Comparison of ENCODE assay signal across 13 mouse cellular contexts in genomic region chr10:5309398-5309797, GRCm38 (mm10).
DNase-seq lines count a peak whose midpoint lies in the region; ATAC-seq lines count a peak whose summit lies in the region.
"Had no signal": no experiment of that assay in that cellular context is flagged by ENCODE, and none has a peak within 500 bp of the region (broad histone marks: within the 10 kb centered on the region; RNA-seq: fewer than 3 reads in every experiment).

No protein-coding gene starts in this region.

- 0 out of 2 replicates have a peak, but pooled peaks cover 4% of the 10 kb centered on the region for H3K4me1 ChIP-seq in hindbrain, embryonic 14.5 days (replicated peaks; ENCODE audit: control insufficient read depth, insufficient read depth, low read length)
- peaks cover 8% of the 10 kb centered on the region for H3K4me1 ChIP-seq in hindbrain, embryonic 12.5 days
- H3K4me1 ChIP-seq in neural tube, embryonic 11.5 days (ENCODE audit: control insufficient read depth, insufficient read depth, low read length) = no peaks in the 10 kb centered on the region
- H3K4me1 ChIP-seq in midbrain, embryonic 14.5 days (ENCODE audit: control insufficient read depth, insufficient read depth, low read length) = 0 out of 2 replicates have a peak, but pooled peaks cover 7% of the 10 kb centered on the region

- WGBS in hindbrain, embryonic 14.5 days = 42% methylated on average over 10 of the region's 10 CpGs
- WGBS in hindbrain, embryonic 12.5 days = 42% methylated on average over 10 of the region's 10 CpGs
- WGBS in neural tube, embryonic 11.5 days = 56% methylated on average over 10 of the region's 10 CpGs
- WGBS in midbrain, embryonic 14.5 days = 24% methylated on average over 10 of the region's 10 CpGs

- H3K9me3 ChIP-seq in hindbrain, embryonic 14.5 days (ENCODE audit: control insufficient read depth, low read length) = no peaks in the 10 kb centered on the region
- no peaks in the 10 kb centered on the region for H3K9me3 ChIP-seq in hindbrain, embryonic 12.5 days (replicated peaks)
- no peaks in the 10 kb centered on the region for H3K9me3 ChIP-seq in neural tube, embryonic 11.5 days (ENCODE audit: control insufficient read depth, low read length)
- H3K9me3 ChIP-seq in midbrain, embryonic 14.5 days (ENCODE audit: control insufficient read depth, low read length) = no peaks in the 10 kb centered on the region

- H3K9ac ChIP-seq in hindbrain, embryonic 14.5 days = no peak overlapping the region
- no peak overlapping the region for H3K9ac ChIP-seq in hindbrain, embryonic 12.5 days
- H3K9ac ChIP-seq in neural tube, embryonic 11.5 days (ENCODE audit: low read length) = no peak overlapping the region
- H3K9ac ChIP-seq in midbrain, embryonic 14.5 days (replicated peaks; ENCODE audit: low read length) = no peak overlapping the region
- H3K9ac ChIP-seq: liver, embryonic 14.5 days had no signal

- ATAC-seq in hindbrain, embryonic 14.5 days (ENCODE audit: low FRiP score) = 0 out of 2 replicates have a peak, but pooled peaks have one; percentile 25
- no peak for ATAC-seq in hindbrain, embryonic 12.5 days (ENCODE audit: low FRiP score)
- no peak for ATAC-seq in neural tube, embryonic 11.5 days (ENCODE audit: insufficient read depth, low FRiP score, low TSS enrichment)
- no peak for ATAC-seq in midbrain, embryonic 14.5 days (ENCODE audit: low FRiP score, low TSS enrichment)

- no peaks in the 10 kb centered on the region for H3K36me3 ChIP-seq in hindbrain, embryonic 14.5 days (replicated peaks; ENCODE audit: control insufficient read depth, insufficient read depth)
- H3K36me3 ChIP-seq in hindbrain, embryonic 12.5 days = no peaks in the 10 kb centered on the region
- no peaks in the 10 kb centered on the region for H3K36me3 ChIP-seq in neural tube, embryonic 11.5 days (ENCODE audit: control insufficient read depth, insufficient read depth, low read length)
- no peaks in the 10 kb centered on the region for H3K36me3 ChIP-seq in midbrain, embryonic 14.5 days (ENCODE audit: control insufficient read depth, insufficient read depth, low read length)

- no peaks in the 10 kb centered on the region for H3K27me3 ChIP-seq in hindbrain, embryonic 14.5 days (ENCODE audit: control insufficient read depth, insufficient read depth, low read length)
- no peaks in the 10 kb centered on the region for H3K27me3 ChIP-seq in hindbrain, embryonic 12.5 days
- H3K27me3 ChIP-seq in neural tube, embryonic 11.5 days (ENCODE audit: control insufficient read depth, insufficient read depth, low read length) = no peaks in the 10 kb centered on the region
- no peaks in the 10 kb centered on the region for H3K27me3 ChIP-seq in midbrain, embryonic 14.5 days (ENCODE audit: control insufficient read depth, insufficient read depth, low read length)

- DNase-seq in hindbrain, embryonic 14.5 days (ENCODE audit: low spot score) = no peak
- peak; percentile 11 for DNase-seq in neural tube, embryonic 11.5 days (ENCODE audit: low spot score)
- no peak for DNase-seq in neural tube, embryonic 10.5 days (ENCODE audit: extremely low spot score, low spot score)
- DNase-seq in midbrain, embryonic 14.5 days = peak; percentile 4
- DNase-seq in ovary, postnatal 36 days (ENCODE audit: low spot score) = no peak
- DNase-seq in cerebellum, postnatal 36 days = no peak
- DNase-seq: cerebellum, adult 9-11 months; kidney, postnatal 14 days; layer of hippocampus, postnatal 36 days; spleen, adult 18-20 months had no signal

- H3K4me2 ChIP-seq in hindbrain, embryonic 14.5 days (replicated peaks) = peak overlapping the region; percentile 21
- H3K4me2 ChIP-seq in hindbrain, embryonic 12.5 days (replicated peaks) = no peak overlapping the region
- H3K4me2 ChIP-seq in neural tube, embryonic 11.5 days (ENCODE audit: low read depth) = no peak overlapping the region
- H3K4me2 ChIP-seq in midbrain, embryonic 14.5 days (ENCODE audit: low read length) = peak overlapping the region; percentile 18

- no peak overlapping the region for H3K4me3 ChIP-seq in hindbrain, embryonic 14.5 days (replicated peaks; ENCODE audit: low read length)
- H3K4me3 ChIP-seq in hindbrain, embryonic 12.5 days = no peak overlapping the region
- no peak overlapping the region for H3K4me3 ChIP-seq in neural tube, embryonic 11.5 days (ENCODE audit: low read depth, low read length)
- no peak overlapping the region for H3K4me3 ChIP-seq in midbrain, embryonic 14.5 days (replicated peaks; ENCODE audit: low read depth, low read length)
- H3K4me3 ChIP-seq: erythroblast, embryonic 14.5 days had no signal

- H3K27ac ChIP-seq in hindbrain, embryonic 14.5 days = peak overlapping the region; percentile 43; the same call in 1 of the 2 replicates
- no peak overlapping the region; the same call in 1 of the 2 replicates for H3K27ac ChIP-seq in hindbrain, embryonic 12.5 days
- no peak overlapping the region for H3K27ac ChIP-seq in neural tube, embryonic 11.5 days (ENCODE audit: low read depth, low read length)
- no peak overlapping the region for H3K27ac ChIP-seq in midbrain, embryonic 14.5 days (replicated peaks; ENCODE audit: low read depth, low read length)
- H3K27ac ChIP-seq: liver, embryonic 14.5 days had no signal

Comparison
In these comparisons a context has a peak if more than half of its experiments do, and no peak if none do; other contexts are left out.
1. DNase-seq: peak in neural tube, embryonic 11.5 days (single experiment) and midbrain, embryonic 14.5 days (single experiment); none in hindbrain, embryonic 14.5 days (single experiment), neural tube, embryonic 10.5 days (single experiment), ovary, postnatal 36 days (single experiment) and cerebellum, postnatal 36 days (0 of 2).
2. H3K4me2 ChIP-seq: peak in hindbrain, embryonic 14.5 days (single experiment) and midbrain, embryonic 14.5 days (single experiment); none in hindbrain, embryonic 12.5 days (single experiment) and neural tube, embryonic 11.5 days (single experiment).